Mouse (Mus musculus) left cerebral cortex, postnatal 10 days (tissue): Measurements from ENCODE around the gene Lce1f. TPM values are rescaled to one million over a fixed set of nuclear protein-coding genes. Genes with fewer than 3 reads are reported as not detected.
"Not testable (repeated sequence)": the region's sequence is repeated elsewhere in the genome, so short reads cannot be mapped to it uniquely, and the experiment has no call there.

Experiments used
- DNase-seq, 2 experiments: peaks; one replicate each; pipeline ENCODE4 v3.0.0; 2021 to 2022; ENCODE audit warnings: low spot score in 2 of 2, mixed read lengths in 1 of 2; ENCODE audit errors: extremely low spot score in 1 of 2
- intact Hi-C: fragments of 180-260 bp; cut with DNase I; formaldehyde crosslinking; loops from one replicate; pipeline ENCODE4 v1.15.1; 2025
- total RNA-seq, 2 experiments: library from RNA; stranded (reverse); gene quantifications; 2 replicates each; pipeline ENCODE4 v1.2.3; 2021

The Lce1f gene
- not detected for total RNA-seq

DNA sequence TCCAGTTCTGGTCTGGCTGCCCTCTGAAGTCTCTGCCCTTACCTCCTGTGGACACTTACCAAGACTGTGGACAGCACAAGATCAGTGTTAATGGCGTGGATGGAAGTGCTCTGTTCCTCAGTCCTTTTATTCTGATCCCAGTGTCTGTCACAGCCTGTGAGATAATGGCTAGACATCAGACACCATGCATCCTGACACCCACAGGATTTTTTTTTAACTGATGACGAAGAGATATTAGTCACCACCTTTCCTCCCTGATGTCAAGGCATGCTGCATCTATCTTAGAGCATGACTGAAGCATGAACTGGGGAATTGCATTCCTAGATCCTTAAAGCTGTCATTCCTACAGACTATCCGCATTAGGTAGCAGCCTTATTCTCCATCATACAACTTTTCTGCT, at the start of gene Lce1f:
Lce1f (minus strand) TSS at position 101 of the 400 bp plus-strand sequence.
- DNase-seq = no peak
- intact Hi-C loops = no loop called here

DNA sequence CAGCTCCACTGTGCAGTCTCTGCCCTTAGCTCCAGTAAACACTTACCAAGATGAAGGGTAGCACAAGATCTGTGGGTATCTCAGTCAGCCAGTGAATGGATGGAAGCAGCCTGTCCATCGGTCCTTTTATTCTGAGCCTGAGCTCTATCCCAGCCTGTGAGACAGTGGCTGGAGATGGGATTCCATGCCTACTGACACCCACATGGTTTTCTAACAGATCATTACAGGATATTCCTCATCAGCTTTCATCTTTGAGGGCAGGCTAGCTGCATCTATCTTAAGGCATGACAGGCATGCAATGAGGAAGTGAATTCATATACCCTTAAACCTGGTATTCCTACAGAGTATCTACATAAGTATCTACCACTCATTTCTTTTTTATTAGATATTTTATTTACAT, 44.8 kb upstream of the Lce1f start, which contains the start of gene Lce1h:
Lce1h (minus strand) TSS at position 101 of the 400 bp plus-strand sequence.
- no peak for DNase-seq
- intact Hi-C loops = no loop called here

DNA sequence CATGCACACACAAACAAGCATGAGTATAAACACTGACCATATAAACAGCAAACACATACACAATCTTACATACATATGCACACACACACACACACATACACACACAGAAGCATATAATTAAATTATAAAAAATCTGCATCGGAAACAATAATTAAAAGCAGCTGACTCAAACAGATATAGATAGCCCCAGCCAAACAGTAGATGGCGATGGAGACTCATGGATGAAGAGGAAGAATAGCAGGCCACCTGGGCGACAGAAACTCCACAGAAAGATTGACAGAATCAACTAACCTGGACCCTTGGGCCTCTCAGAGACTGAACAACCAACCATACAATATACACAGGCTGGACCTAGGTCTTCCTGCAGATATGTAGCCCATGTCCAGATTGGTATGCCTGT, 33.0 kb upstream of the Lce1f start:
- no peak for DNase-seq
- intact Hi-C loops = no loop called here

DNA sequence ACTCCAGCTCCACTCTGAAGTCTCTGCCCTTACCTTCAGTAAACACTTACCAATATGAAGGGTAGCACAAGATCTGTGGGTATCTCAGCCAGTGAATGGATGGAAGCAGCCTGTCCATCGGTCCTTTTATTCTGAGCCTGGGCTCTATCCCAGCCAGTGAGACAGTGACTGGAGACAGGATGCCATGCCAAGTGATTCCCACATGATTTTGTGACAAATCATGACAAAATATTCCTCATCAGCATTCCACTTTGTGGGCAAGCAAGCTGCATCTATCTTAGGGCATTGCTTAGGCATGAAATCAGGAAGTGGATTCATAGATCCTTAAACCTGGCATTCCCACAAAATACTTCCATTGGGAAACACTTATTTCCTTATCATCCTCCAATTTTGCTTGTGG, 32.1 kb upstream of the Lce1f start, which contains the start of gene Lce1g:
Lce1g (minus strand) TSS at position 101 of the 400 bp plus-strand sequence.
- DNase-seq = no peak
- intact Hi-C loops = no loop called here

DNA sequence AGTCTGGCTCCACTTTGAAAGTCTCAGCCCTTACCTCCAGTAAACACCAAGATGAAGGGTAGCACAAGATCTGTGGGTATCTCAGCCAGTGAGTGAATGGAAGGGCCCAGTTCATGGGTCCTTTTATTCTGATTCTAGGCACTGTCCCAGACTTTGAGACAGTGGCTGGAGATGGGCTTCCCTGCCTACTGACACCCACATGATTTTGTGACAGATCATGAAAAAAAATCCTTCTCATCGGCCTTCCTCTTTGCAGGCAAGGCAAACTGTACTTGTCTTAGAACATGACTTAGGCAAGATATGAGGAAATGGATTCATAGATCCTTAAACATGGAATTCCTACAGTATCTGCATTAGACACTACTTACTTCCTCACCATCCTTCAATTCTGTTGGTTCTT, 18.8 kb upstream of the Lce1f start, which contains the start of gene Gm38119:
Gm38119 (minus strand) TSS at position 101 of the 400 bp plus-strand sequence.
- intact Hi-C loops = no loop called here

DNA sequence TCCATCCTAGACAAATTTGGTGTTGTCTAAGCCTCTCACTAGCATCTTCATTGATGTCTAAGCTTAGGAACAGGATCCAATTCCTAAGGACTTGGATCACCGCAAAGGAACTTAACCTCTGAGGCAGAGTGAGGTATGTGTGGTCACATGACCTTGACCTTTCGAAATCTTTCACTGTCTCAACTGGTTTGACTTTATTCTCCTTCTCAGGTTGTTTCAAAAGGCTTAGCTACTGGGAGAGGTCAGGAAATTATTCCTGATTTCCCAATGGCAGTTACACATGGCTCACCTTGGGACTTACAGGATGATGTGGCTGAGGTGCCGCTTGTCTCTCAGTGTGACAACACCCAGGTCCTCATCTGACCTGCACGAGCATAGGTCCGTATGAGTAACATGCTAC, 2.5 kb upstream of the Lce1f start:
- no peak for DNase-seq
- intact Hi-C loops = no loop called here

More for the DNA sequence above, 18.8 kb upstream of the Lce1f start, which contains the start of gene Gm38119:
- DNase-seq = no peak

DNA sequence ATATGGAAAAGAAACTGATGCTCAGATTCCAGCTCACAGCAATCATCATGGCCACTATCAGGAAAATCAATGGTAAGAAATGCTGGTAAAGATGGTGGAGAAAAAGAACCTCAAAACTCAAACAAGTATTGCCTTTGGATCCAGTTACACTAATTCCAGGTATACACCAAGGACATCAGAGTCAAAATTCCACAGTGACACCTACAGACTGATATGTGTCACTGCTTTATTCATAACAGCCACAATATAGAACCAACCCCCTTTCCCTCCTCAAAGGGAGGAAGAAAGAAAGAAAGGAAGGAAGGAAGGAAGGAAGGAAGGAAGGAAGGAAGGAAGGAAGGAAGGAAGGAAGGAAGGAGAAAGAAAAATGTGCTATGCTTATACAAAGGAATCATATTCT, 5.0 kb downstream of the Lce1f start:
- DNase-seq = no peak
- intact Hi-C loops = no loop called here

DNA sequence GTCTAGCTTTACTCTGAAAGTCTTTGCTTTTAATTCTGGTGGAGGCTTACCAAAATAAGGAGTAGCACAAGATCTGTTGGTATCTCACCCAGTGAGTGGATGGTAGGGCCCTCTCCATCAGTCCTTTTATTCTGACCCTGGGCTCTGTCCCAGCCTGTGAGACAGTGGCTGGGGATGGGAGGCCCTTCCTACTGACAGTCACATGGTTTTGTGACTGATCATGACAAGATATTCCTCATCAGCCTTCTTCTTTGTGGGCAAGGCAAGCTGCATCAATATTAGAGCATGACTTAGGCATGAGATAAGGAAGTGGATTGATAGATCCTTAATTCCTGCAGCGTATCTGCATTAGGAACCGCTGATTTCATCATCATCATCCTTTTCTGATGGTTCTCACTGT, 11.2 kb downstream of the Lce1f start, which contains the start of gene Lce1e:
Lce1e (minus strand) TSS at position 101 of the 400 bp plus-strand sequence.
- intact Hi-C loops = no loop called here

DNA sequence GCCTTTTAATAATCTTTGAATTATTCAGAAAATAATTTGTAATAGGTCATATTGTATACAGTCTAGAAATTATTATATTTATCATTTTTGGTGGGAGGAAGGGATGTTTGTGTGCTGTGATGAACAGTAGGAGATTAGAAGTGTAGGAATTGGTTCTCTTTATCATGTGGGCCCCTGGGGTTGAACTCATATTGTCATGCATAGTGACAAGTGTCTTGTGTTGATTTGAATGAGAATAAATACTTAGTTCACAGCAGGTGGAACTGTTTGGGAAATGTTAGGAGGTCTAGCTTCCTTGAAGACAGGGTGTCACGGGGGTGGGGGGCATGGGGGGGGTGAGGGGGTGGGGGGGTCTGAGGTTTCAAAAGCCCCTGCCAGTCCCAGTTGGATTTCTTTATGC, 25.5 kb downstream of the Lce1f start:
- DNase-seq = no peak
- intact Hi-C loops = no loop called here

More for the DNA sequence above, 11.2 kb downstream of the Lce1f start, which contains the start of gene Lce1e:
- no peak for DNase-seq

DNA sequence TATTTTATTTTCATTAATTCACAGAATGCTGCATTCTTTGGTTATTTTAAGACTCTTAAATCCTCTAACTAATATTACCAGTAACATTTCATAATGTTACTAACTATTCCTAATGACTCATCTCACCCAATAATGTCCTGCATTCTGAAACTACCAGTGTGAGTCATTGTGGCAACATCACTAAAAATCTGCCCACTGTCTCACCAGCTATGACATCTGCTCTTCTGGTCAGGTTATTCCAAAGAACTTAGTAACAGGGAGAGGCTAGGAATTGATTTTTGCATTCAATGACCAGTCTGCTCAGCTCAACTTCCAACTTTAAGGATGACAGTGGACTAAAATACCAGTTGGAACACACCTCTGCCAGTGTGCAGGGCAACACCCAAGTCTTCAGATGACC, 28.5 kb downstream of the Lce1f start:
- intact Hi-C loops = no loop called here
- DNase-seq = no peak

DNA sequence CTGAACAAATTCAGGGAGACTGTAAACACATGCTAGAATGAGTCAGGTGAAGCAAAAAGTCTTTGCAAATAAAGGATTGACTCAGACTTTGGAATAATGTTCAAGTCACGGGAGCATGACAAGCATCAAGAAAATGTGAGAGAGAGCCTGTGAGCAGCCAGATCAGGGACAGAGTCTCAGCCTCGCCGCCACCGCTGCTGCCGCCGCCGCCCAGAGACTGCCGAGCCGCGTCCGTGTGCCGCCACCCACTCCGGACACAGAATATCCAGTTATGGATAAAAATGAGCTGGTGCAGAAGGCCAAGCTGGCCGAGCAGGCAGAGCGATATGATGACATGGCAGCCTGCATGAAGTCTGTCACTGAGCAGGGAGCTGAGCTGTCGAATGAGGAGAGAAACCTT, 31.0 kb downstream of the Lce1f start:
- DNase-seq = peak in 1 of 2 experiments; percentile 37
- intact Hi-C loops = not testable (repeated sequence)

DNA sequence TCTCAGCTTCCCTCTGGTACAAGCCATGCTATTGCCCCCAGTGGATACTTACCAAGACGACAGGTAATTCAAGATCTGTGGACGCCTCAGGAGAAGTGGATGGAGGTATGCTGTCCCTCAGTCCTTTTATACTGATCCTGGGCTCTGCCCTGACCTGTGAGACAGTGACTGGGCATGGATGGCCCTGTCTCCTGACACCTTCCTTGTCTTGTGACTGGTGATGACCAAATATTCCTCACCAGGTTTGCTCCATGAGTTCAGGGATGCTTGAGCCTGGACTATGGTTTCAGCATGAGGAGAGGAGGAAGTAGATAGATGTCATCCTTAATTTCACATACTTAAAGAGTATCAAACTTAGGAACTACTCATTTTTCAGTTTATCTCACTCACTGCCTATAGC, 33.0 kb downstream of the Lce1f start, which contains the start of gene Lce1d:
Lce1d (minus strand) TSS at position 101 of the 400 bp plus-strand sequence.
- DNase-seq = no peak
- intact Hi-C loops = no loop called here

DNA sequence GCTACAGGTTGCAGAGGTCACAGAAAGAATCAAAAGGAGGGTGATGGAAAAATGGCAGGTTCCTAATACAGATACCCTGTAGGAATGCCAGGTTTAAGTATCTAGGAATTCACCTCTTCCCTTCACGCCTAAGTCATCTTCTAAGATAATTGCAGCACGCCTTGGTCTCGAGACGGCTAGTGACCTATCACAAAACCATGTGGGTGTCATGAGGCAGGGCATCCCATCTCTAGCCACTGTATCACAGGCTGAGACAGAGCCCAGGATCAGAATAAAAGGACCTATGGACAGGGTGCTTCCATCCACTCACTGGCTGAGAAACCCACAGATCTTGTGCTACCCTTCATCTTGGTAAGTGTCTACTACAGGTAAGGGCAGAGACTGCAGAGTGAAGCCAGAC, 41.2 kb downstream of the Lce1f start, which contains the start of gene Lce1c:
Lce1c (plus strand) TSS at position 301 of the 400 bp plus-strand sequence.
- intact Hi-C loops = no loop called here
- DNase-seq = no peak

DNA sequence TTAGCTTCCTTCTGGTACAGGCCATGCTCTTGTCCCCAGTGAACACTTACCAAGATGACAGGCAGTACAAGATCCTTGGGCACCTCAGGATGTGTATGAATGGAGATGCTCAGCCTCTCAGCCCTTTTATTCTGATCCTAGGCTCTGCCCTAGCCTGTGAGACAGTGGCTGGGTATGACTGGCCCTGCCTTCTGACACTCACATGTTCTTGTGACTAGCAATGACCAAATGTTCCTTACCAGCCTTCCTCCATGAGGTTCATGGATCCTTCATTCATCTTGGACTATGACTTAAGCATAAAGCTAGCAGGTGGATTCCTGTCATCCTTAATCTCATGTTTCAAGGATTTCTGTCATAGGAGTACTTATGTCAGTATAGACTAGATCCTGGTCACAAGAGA, 49.9 kb downstream of the Lce1f start, which contains the start of gene Lce1a2:
Lce1a2 (minus strand) TSS at position 101 of the 400 bp plus-strand sequence.
- no peak for DNase-seq
- intact Hi-C loops = no loop called here

Other genes starting within 250 kb of the Lce1f start
- not detected for gene Sprr1a, start 234.5 kb downstream of the Lce1f start, total RNA-seq
- not detected for gene Sprr4, start 219.9 kb downstream of the Lce1f start, total RNA-seq
- gene 2310046K23Rik, start 185.8 kb downstream of the Lce1f start, total RNA-seq = not detected
- not detected for gene Ivl, start 146.6 kb downstream of the Lce1f start, total RNA-seq
- not detected for gene Smcp, start 131.4 kb downstream of the Lce1f start, total RNA-seq
- not detected for gene 2210017I01Rik, start 112.9 kb downstream of the Lce1f start, total RNA-seq
- not detected for gene Lce6a, start 98.7 kb downstream of the Lce1f start, total RNA-seq
- gene Lce1a1, start 72.0 kb downstream of the Lce1f start, total RNA-seq = not detected
- gene Lce1b, start 63.4 kb downstream of the Lce1f start, total RNA-seq = not detected
- not detected for gene Lce1a2, start 50.0 kb downstream of the Lce1f start, total RNA-seq
- not detected for gene Lce1c, start 41.1 kb downstream of the Lce1f start, total RNA-seq
- not detected for gene Lce1d, start 33.1 kb downstream of the Lce1f start, total RNA-seq
- not detected for gene Lce1e, start 11.3 kb downstream of the Lce1f start, total RNA-seq
- not detected for gene Gm38119, start 18.7 kb upstream of the Lce1f start, total RNA-seq
- not detected for gene Lce1g, start 32.0 kb upstream of the Lce1f start, total RNA-seq
- not detected for gene Lce1h, start 44.7 kb upstream of the Lce1f start, total RNA-seq
- gene Lce1i, start 58.5 kb upstream of the Lce1f start, total RNA-seq = not detected
- gene Lce1j, start 70.2 kb upstream of the Lce1f start, total RNA-seq = not detected
- gene Lce1k, start 87.5 kb upstream of the Lce1f start, total RNA-seq = not detected
- gene Kprp, start 106.9 kb upstream of the Lce1f start, total RNA-seq = not detected
- not detected for gene Lce1l, start 130.9 kb upstream of the Lce1f start, total RNA-seq
- not detected for gene 2310050C09Rik, start 149.9 kb upstream of the Lce1f start, total RNA-seq
- gene Lce3a, start 205.9 kb upstream of the Lce1f start, total RNA-seq = not detected
- not detected for gene Lce3b, start 212.6 kb upstream of the Lce1f start, total RNA-seq
- not detected for gene Lce3c, start 224.1 kb upstream of the Lce1f start, total RNA-seq
- gene Lce3d, start 237.0 kb upstream of the Lce1f start, total RNA-seq = not detected
- not detected for gene Lce3e, start 246.7 kb upstream of the Lce1f start, total RNA-seq